Mouse (Mus musculus) midbrain, postnatal 0 days (tissue): Measurements from ENCODE around the gene Smc4. TPM values are rescaled to one million over a fixed set of nuclear protein-coding genes. Genes with fewer than 3 reads are reported as not detected.

ENCODE experiments used
- ATAC-seq: fragments of 200-750 bp; cut with Nextera tagmentation; 2 replicates; pipeline ENCODE4 v1.8.0; 2017; ENCODE audit warnings: moderate number of reproducible peaks, mild to moderate bottlenecking, moderate TSS enrichment, moderate library complexity; ENCODE audit not compliant: low FRiP score
- DNase-seq: peaks from one replicate; pipeline ENCODE4 v3.0.0-alpha.2; 2015; ENCODE audit warnings: low spot score
- H3K27ac ChIP-seq: fragments of 300-500 bp; sonication (generic); 2 replicates; pipeline ENCODE4 v1.5.1; 2014; ENCODE audit warnings: low read depth, mild to moderate bottlenecking, low read length, mixed read lengths
- H3K27me3 ChIP-seq: fragments of 300-500 bp; sonication (generic); 2 replicates; pipeline ENCODE4 v1.6.1; 2014; ENCODE audit warnings: low read length, control low read depth, mixed read lengths; ENCODE audit not compliant: insufficient read depth
- H3K36me3 ChIP-seq: fragments of 300-500 bp; sonication (generic); 2 replicates; pipeline ENCODE4 v1.6.1; 2014; ENCODE audit warnings: low read length, control low read depth, mixed read lengths; ENCODE audit not compliant: insufficient read depth
- H3K4me1 ChIP-seq: fragments of 300-500 bp; sonication (generic); 2 replicates; pipeline ENCODE4 v1.6.1; 2014; ENCODE audit warnings: mild to moderate bottlenecking, control low read depth, antibody characterized with exemption, low read length, mixed read lengths; ENCODE audit not compliant: insufficient read depth
- H3K4me2 ChIP-seq: fragments of 300-500 bp; sonication (generic); 2 replicates; pipeline ENCODE4 v1.6.1; 2014; ENCODE audit warnings: low read depth, mild to moderate bottlenecking, low read length, mixed read lengths; ENCODE audit not compliant: poor library complexity, severe bottlenecking
- H3K4me3 ChIP-seq: fragments of 300-500 bp; sonication (generic); 2 replicates; pipeline ENCODE4 v1.5.1; 2014; ENCODE audit warnings: low read depth, mild to moderate bottlenecking, low read length, moderate library complexity
- H3K9ac ChIP-seq: fragments of 300-500 bp; sonication (generic); replicated peaks from 2 replicates; pipeline ENCODE4 v1.6.1; 2014; ENCODE audit warnings: mild to moderate bottlenecking, low read length, moderate library complexity, mixed read lengths; ENCODE audit not compliant: poor library complexity, severe bottlenecking
- H3K9me3 ChIP-seq: fragments of 300-500 bp; sonication (generic); 2 replicates; pipeline ENCODE4 v1.6.1; 2016; ENCODE audit warnings: low read length, control low read depth
- CTCF ChIP-seq: IDR thresholded peaks from 2 replicates; pipeline ENCODE4 v1.5.1; 2016; ENCODE audit warnings: antibody characterized with exemption, mild to moderate bottlenecking
- WGBS: fragments of 180-500 bp; shearing (Covaris S2); extraction: QIAGEN DNeasy Blood & Tissue Kit; methylation state at CpG from one replicate; pipeline ENCODE4 v1.1.7; 2014; 5-methylcytosine and 5-hydroxymethylcytosine counted together
- polyA plus RNA-seq: library from polyadenylated mRNA; unstranded; fragments of >200 nt; fragmentation: Nextera tagmentation; extraction: Ambion mirVana; gene quantifications from 2 replicates; pipeline ENCODE4 v1.2.1, GENCODE M21; 2015
- total RNA-seq: library from RNA; depleted of rRNA; stranded (reverse); fragments of >200 nt; gene quantifications from 2 replicates; pipeline ENCODE4 v1.2.3, GENCODE M21; 2014

Gene Smc4
- total and polyA plus RNA-seq, 2 experiments from 2014 or later, result 16.5 to 18.1 TPM

GRCm38 (mm10) chr3:69020764-69021163 is 16.2 kb downstream of the Smc4 start:
- no peak for ATAC-seq
- no peak for TF ChIP-seq CTCF
- Histone ChIP-seq H3K4me3 (no peak overlapping the region), H3K9me3 (no peaks in the 10 kb centered on the region), H3K27me3 (no peaks in the 10 kb centered on the region), H3K4me2 (no peak overlapping the region), H3K4me1 (no peaks in the 10 kb centered on the region), H3K36me3 (no peaks in the 10 kb centered on the region), H3K9ac (no peak overlapping the region), H3K27ac (no peak overlapping the region)
- no peak for DNase-seq

- Histone ChIP-seq H3K9me3 (no peaks in the 10 kb centered on the region), H3K27me3 (no peaks in the 10 kb centered on the region), H3K9ac (no peak overlapping the region), H3K36me3 (peaks cover 2% of the 10 kb centered on the region; the same call in 1 of the 2 replicates), H3K4me1 (no peaks in the 10 kb centered on the region), H3K27ac (no peak overlapping the region), H3K4me2 (no peak overlapping the region), H3K4me3 (no peak overlapping the region)
- no peak for TF ChIP-seq CTCF
- 100% methylated on average over 1 of the region's 1 CpGs for WGBS
- DNase-seq (no peak), ATAC-seq (no peak)
Measured at GRCm38 (mm10) chr3:69026133-69026783, 21.7 kb downstream of the Smc4 start.

- Histone ChIP-seq H3K27me3 (no peaks in the 10 kb centered on the region), H3K36me3 (no peaks in the 10 kb centered on the region), H3K9me3 (no peaks in the 10 kb centered on the region), H3K27ac (no peak overlapping the region), H3K4me2 (no peak overlapping the region), H3K4me3 (no peak overlapping the region), H3K9ac (no peak overlapping the region), H3K4me1 (no peaks in the 10 kb centered on the region)
- DNase-seq (no peak), ATAC-seq (no peak)
- WGBS, result 85% methylated on average over 2 of the region's 2 CpGs
- no peak for TF ChIP-seq CTCF
Measured at GRCm38 (mm10) chr3:69040105-69040504, 35.6 kb downstream of the Smc4 start.

GRCm38 (mm10) chr3:69041298-69041697 is 36.8 kb downstream of the Smc4 start:
- ATAC-seq, result no peak
- 54% methylated on average over 5 of the region's 5 CpGs for WGBS
- Histone ChIP-seq H3K4me1 (0 out of 2 replicates have a peak, but pooled peaks cover 4% of the 10 kb centered on the region), H3K27me3 (no peaks in the 10 kb centered on the region), H3K36me3 (no peaks in the 10 kb centered on the region), H3K9me3 (no peaks in the 10 kb centered on the region), H3K27ac (no peak overlapping the region), H3K4me2 (no peak overlapping the region), H3K9ac (no peak overlapping the region), H3K4me3 (no peak overlapping the region)
- TF ChIP-seq CTCF, result no peak
- DNase-seq, result no peak

- H3K4me3 ChIP-seq, result peak overlapping the region; percentile 83
- under 1% methylated on average over 32 of the region's 42 CpGs for WGBS
- DNase-seq (no peak), ATAC-seq (peak; percentile 66)
- peak overlapping the region; percentile 85 for H3K4me2 ChIP-seq
- 0 out of 2 replicates have a peak, but pooled peaks cover 4% of the 10 kb centered on the region for H3K4me1 ChIP-seq
- peak overlapping the region; percentile 72 for H3K9ac ChIP-seq
- no peaks in the 10 kb centered on the region for H3K9me3 ChIP-seq
- H3K36me3 ChIP-seq, result no peaks in the 10 kb centered on the region
- peak overlapping the region; percentile 70 for H3K27ac ChIP-seq
- no peak for TF ChIP-seq CTCF
- no peaks in the 10 kb centered on the region for H3K27me3 ChIP-seq
Measured at GRCm38 (mm10) chr3:69044167-69044591, 39.6 kb downstream of the Smc4 start.

GRCm38 (mm10) chr3:69044645-69045399 is 40.3 kb downstream of the Smc4 start, which contains the start of gene Trim59:
Trim59 (minus strand) TSS chr3:69044755.
- ATAC-seq (peak; percentile 95), DNase-seq (peak; percentile 96)
- Histone ChIP-seq H3K4me2 (peak within 1 kb of the TSS; percentile 85), H3K9ac (peak within 1 kb of the TSS; percentile 72), H3K36me3 (no peaks in the 10 kb centered on the region), H3K9me3 (no peaks in the 10 kb centered on the region), H3K4me1 (0 out of 2 replicates have a peak, but pooled peaks cover 4% of the 10 kb centered on the region), H3K27me3 (no peaks in the 10 kb centered on the region), H3K27ac (peak within 1 kb of the TSS; percentile 70), H3K4me3 (peak within 1 kb of the TSS; percentile 83)
- peak; percentile 34 for TF ChIP-seq CTCF
- WGBS, result under 1% methylated on average over 76 of the region's 80 CpGs
